Mouse (Mus musculus): Measurements from ENCODE around the gene Gpr26. TPM values are rescaled to one million over a fixed set of nuclear protein-coding genes. Genes with fewer than 3 reads are reported as not detected.

Gene Gpr26
- polyA plus RNA-seq, 1 experiment from 2014 or later: not detected

- Histone ChIP-seq H3K36me3 (ENCODE audit: control insufficient read depth, insufficient read depth, low read length) (no peaks in the 10 kb centered on the region), H3K9me3 (ENCODE audit: control insufficient read depth, low read length) (no peaks in the 10 kb centered on the region), H3K4me2 (replicated peaks; ENCODE audit: low read depth) (no peak overlapping the region), H3K27ac (replicated peaks) (no peak overlapping the region), H3K27me3 (ENCODE audit: control insufficient read depth, insufficient read depth, low read length) (no peaks in the 10 kb centered on the region), H3K9ac (ENCODE audit: low read length) (no peak overlapping the region), H3K4me3 (ENCODE audit: low read depth, low read length) (no peak overlapping the region), H3K4me1 (replicated peaks; ENCODE audit: control insufficient read depth, insufficient read depth) (no peaks in the 10 kb centered on the region)
- WGBS: 48% methylated on average over 6 of the region's 6 CpGs
- ATAC-seq (ENCODE audit: low FRiP score, low TSS enrichment) (no peak), DNase-seq (ENCODE audit: low spot score) (peak; percentile 19)
- TF ChIP-seq CTCF (IDR thresholded peaks at IDR 0.05; ENCODE audit: low read depth) (no peak), EP300 (optimal IDR thresholded peaks at IDR 0.05) (no peak)
Measured at GRCm38 (mm10) chr7:132031940-132032531, 65.8 kb downstream of the Gpr26 start.

Other genes with a start within 250 kb of the Gpr26 start
- gene Cpxm2, start 188.3 kb downstream of the Gpr26 start, polyA plus RNA-seq (2015; fragmentation: Nextera tagmentation; extraction: Ambion mirVana): 7.8 and 9.7 TPM in 2 replicates